Mouse (Mus musculus): Measurements from ENCODE around the gene Adipoq.
"Not testable (repeated sequence)": the region's sequence is repeated elsewhere in the genome, so short reads cannot be mapped to it uniquely, and the experiment has no call there.

The Adipoq gene

DNA sequence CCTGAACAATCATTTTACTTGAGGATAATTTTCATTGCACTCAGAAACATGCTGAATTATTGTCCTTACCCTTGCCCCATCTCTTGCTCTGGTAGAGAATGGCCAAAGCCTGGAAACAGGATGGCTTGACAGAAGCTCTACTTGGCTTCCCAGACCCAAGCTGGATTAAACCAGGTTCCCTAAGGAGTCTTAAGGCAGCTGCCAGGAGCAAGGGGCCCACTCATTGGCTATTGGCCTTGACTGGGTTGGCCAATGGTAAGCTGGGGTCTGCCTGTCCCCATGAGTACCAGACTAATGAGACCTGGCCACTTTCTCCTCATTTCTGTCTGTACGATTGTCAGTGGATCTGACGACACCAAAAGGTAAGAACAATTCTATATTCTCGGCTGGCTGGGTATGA, at the start of gene Adipoq:
Adipoq (plus strand) TSS at position 257 of the 400 bp plus-strand sequence.
- DNase-seq (ENCODE audit: low spot score): no peak

GRCm38 (mm10) chr16:23096886-23097285, 49.5 kb upstream of the Adipoq start:
- DNase-seq (ENCODE audit: low spot score): not testable (repeated sequence)

DNA sequence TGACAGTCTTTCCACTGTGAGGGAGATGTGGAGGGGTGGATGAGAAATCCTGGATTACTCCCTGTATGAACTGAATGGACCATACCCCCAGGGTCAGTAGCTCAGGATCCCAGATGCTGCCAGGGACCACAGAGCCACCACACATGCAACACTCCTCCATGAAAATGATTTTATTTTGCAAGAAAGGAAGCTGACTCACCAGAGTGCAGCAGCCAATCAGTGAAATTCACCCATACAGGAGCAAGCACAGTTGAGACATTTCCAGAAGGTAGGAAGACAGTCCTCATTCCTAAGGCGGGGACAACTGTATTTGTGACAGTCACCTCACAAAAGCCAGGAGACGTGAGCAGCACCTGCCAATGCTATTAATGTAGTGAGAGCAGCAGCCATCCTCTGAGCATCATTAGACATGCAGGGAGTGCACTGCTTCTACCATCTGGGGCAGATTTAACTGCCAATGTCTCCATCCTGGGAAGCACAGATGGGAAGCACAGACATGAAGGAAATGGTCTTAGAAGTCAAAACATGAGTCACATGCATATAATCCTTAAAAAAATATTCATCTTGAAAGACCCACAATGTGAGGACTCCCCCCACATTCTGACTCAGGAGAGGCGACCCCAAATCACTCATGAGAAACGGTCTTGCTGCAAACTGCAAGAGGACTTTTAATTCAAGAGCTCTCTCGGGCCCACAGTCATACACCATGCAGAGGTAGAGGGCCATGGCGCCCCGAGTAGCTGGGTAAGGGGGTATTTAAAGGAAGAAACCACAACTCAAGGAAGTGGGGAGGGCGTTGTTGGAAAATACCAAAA, 48.8 kb upstream of the Adipoq start:
- not testable (repeated sequence) for DNase-seq (ENCODE audit: low spot score)

GRCm38 (mm10) chr16:23098105-23098452, 48.3 kb upstream of the Adipoq start:
- not testable (repeated sequence) for DNase-seq (ENCODE audit: low spot score)

DNA sequence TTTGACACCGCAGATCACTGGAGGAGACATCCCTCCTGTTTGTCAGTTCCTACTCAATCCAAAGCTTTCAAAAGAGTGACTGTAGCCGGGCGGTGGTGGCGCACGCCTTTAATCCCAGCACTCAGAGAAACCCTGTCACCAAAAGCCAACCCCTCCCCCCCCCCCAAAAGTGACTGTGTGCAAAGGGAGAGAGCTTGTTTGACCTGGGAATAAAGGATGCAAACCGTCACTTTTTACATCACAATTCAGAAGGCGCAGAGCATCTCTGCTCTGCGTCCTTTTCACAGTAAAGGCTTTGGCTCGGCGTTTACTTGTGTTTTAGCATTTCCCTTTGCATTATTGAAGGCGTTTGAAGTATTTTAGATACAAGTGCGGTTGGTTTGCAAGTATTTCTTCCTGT, 46.7 kb upstream of the Adipoq start:
- no peak for DNase-seq (ENCODE audit: low spot score)

GRCm38 (mm10) chr16:23100099-23100575, 46.2 kb upstream of the Adipoq start:
- no peak for DNase-seq (ENCODE audit: low spot score)

GRCm38 (mm10) chr16:23100613-23101012, 45.7 kb upstream of the Adipoq start:
- no peak for DNase-seq (ENCODE audit: low spot score)

DNA sequence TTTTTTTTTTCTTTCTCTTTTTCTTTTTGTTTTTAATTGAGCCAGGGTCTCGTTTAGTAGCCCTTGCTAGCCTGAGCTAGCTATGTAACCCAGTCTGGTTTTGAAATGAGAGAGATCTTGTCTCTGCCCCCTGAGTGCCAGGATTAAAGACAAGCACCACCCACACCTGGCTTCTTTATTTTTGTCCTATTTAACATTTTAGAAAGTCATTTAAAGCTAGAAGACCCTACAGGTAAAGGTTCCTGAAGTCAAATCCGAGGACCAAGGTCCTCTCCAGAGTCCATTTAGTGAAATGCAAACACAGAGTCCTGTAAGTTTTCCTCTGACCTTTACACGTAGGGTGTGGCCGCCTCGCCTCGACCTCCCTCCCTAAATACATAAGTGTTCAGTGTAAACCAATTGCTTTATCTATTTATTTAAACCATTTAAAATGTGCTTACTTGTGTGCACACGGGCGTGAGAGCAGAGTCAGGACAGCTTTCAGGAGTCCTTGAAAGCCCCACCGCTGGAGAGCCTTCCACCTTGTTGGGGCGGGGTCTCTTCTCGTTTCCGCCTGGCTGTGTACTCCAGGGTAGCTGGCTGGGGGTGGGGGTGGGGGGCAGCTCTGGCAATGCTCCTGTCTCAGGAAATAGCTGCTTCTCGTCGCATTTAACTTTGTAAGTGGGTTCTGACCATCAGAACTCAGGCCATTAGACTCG, 43.8 kb upstream of the Adipoq start:
- DNase-seq (ENCODE audit: low spot score): no peak

- DNase-seq (ENCODE audit: low spot score): no peak
Observed at GRCm38 (mm10) chr16:23103038-23103745, 43.1 kb upstream of the Adipoq start.

DNA sequence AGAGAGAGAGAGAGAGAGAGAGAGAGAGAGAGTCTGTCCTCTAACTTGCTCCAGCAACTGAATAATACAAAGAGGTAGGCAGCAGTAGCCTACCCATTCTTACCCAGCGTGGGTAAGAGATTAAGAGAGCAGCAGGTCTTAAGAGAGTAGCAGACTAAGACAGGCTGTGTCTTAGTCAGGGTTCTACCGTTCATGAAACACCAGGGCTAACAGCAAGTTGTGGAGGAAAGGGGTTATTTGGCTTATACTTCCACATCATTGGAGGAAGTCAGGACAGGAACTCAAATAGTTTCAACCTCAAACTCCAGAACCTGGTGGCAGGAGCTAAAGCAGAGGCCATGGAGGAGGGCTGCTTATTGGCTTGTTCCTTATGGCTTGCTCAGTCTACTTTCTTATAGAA, 42.5 kb upstream of the Adipoq start:
- no peak for DNase-seq (ENCODE audit: low spot score)

DNA sequence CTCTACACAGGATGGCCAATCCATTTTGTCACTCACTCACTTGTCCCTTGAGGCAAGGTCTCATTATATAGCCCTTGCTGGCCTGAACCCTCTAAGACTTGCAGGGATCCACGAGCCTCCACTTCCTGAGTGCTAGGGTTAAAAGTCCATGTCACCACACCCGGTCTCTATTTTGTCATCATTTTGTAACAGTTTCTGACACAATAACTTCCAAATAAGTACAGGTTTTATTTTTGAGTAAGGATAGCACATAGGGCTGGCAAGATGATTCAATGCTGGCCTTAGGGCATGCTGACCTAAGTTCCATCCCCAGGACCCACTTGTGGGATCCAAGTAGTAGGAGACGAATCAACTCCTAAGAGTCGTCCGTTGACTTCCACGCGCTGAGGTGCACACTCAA, 40.2 kb upstream of the Adipoq start:
- no peak for DNase-seq (ENCODE audit: low spot score)

- DNase-seq (ENCODE audit: low spot score): peak; percentile 91
Observed at GRCm38 (mm10) chr16:23107231-23107942, 38.9 kb upstream of the Adipoq start, which contains the start of gene Eif4a2. Gene Eif4a2, plus strand, starts transcription at chr16:23107444.

GRCm38 (mm10) chr16:23107946-23108759, 38.2 kb upstream of the Adipoq start:
- DNase-seq (ENCODE audit: low spot score): peak; percentile 87

GRCm38 (mm10) chr16:23108943-23109342, 37.4 kb upstream of the Adipoq start:
- DNase-seq (ENCODE audit: low spot score): no peak

DNA sequence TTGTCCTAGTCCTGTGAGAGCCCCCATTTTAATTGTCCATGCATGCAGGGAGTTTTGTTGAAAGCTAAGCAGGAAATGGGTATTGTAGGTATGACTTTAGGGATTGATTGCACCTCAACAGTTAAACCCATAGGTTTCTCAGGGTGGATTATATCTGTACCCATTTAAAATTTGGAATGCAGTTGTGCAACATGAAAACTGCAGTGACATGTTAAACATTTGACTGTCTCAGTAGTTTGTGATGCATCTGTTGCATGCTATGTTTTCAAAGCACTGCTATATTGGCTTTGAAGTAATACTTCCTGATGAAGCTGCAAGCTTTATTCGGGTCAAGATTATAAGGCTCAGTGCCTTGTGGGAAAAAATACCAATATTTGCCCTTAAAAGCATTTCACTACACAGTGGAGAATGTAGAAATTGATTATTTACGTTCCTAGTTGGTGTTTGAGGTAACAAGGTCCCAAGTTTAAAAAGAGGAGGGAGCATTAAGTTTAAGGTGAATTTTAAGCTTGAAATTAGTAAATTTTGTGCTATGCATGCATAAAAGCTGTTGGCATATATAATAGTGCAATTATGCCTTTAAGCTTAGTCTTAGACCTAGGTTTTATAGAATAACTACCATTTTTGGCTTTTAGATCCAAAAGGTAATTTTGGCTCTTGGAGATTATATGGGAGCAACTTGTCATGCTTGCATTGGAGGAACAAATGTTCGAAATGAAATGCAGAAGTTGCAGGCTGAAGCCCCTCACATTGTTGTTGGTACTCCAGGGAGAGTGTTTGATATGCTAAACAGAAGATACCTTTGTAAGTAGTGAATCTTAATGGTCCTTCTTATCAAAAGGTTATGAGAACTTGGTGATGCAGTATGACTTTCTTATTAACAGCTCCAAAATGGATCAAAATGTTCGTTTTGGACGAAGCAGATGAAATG, 36.7 kb upstream of the Adipoq start:
- no peak for DNase-seq (ENCODE audit: low spot score)

DNA sequence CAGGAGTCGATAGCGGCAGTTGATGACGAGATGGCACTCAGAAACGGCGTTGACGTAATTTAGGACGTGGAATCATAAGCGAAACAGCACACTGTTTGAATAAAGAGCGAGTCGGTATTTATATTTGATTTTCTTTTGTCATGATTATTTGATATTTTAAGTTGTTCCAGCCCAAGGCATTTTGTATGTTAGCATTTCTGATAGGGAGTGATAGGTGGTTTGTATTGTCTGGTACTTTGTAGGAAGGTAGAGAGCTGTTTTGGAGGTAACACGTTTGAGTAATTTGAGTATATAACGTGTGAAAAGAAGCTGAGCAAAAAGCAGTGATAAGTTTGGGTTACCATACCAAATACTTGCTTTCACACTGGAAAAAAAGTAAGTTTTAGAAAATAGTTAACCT, 34.0 kb upstream of the Adipoq start:
- no peak for DNase-seq (ENCODE audit: low spot score)

- no peak for DNase-seq (ENCODE audit: low spot score)
Observed at GRCm38 (mm10) chr16:23112861-23113435, 33.4 kb upstream of the Adipoq start.

DNA sequence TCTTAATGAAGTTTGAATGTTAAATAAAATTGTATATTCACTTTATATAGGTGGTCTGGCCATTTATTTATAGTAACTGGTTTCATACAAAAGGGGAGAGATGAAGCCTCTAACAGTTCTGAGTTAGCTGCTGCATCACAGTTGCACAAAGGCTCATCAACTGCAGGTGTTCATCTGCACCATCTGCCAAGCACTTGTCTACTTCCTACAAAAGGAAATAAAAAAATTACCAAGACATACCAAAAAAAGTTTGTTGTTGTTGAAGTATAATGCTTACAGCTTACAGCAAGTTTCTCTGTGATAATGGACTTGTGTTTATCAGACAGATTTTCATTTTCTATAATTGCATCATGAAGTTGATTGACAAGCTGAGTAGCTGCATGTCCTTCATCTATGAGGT, 32.4 kb upstream of the Adipoq start:
- DNase-seq (ENCODE audit: low spot score): no peak

DNA sequence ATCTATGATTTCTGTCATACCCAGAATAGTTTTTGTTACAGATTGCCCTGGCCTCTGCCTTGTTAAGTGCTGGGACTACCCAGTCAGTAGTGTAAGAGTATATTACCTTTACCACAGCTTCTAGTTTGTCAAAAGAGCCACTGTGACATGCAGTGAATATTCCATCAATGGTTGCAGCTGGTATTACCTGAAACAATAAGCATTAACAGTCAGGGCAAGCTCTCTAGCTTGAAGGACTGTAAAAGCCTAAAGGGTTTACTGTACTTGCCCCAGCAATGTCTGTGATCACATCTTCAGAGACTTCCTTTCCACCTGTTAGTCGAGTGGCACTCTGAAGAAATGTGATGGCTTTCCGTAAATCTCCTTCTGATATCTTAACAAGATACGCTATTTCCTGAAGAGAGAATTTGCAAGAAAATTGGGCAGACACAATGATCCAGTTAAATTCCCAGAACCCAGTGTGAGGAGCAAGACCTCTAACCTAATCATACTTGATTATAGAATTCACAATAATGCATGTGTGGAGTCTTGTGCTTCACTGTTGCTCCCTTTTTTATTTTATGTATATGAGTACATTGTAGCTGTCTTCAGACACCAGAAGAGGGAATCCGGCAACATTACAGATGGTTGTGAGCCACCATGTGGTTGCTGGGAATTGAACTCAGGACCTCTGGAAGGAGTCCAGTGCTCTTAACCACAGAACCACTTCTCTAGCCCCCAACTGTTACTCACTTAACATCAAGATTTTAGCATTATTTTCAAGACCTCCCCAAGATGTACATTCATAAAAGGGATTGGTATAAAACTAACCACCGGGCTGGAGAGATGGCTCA, 31.8 kb upstream of the Adipoq start:
- no peak for DNase-seq (ENCODE audit: low spot score)

All from lung, postnatal 25 days (tissue).